Mouse (Mus musculus) embryonic facial prominence, embryonic 10.5 days (tissue): Measurements from ENCODE around the gene Slc26a6. TPM values are rescaled to one million over a fixed set of nuclear protein-coding genes. Genes with fewer than 3 reads are reported as not detected.
A peak's percentile ranks its signal among the peaks of the same experiment; 100 is the strongest.

Experiments
- DNase-seq: peaks from one replicate; pipeline ENCODE4 v3.0.0-alpha.2; 2017; ENCODE audit warnings: low spot score
- H3K27ac ChIP-seq: fragments of 300-500 bp; sonication (generic); replicated peaks from 2 replicates; pipeline ENCODE4 v1.5.1; 2016; ENCODE audit warnings: mild to moderate bottlenecking
- H3K27me3 ChIP-seq: fragments of 300-500 bp; sonication (generic); replicated peaks from 2 replicates; pipeline ENCODE4 v1.6.1; 2016; ENCODE audit warnings: low read depth, mild to moderate bottlenecking; ENCODE audit not compliant: poor library complexity, severe bottlenecking
- H3K36me3 ChIP-seq: fragments of 300-500 bp; sonication (generic); replicated peaks from 2 replicates; pipeline ENCODE4 v1.6.1; 2016; ENCODE audit warnings: mild to moderate bottlenecking, moderate library complexity
- H3K4me1 ChIP-seq: fragments of 300-500 bp; sonication (generic); 2 replicates; pipeline ENCODE4 v1.6.1; 2016
- H3K4me3 ChIP-seq: fragments of 300-500 bp; sonication (generic); 2 replicates; pipeline ENCODE4 v1.5.1; 2016; ENCODE audit warnings: mild to moderate bottlenecking, moderate library complexity
- H3K9me3 ChIP-seq: fragments of 300-500 bp; sonication (generic); 2 replicates; pipeline ENCODE4 v1.6.1; 2016; ENCODE audit warnings: mild to moderate bottlenecking
- WGBS: fragments of 180-500 bp; shearing (Covaris S2); methylation state at CpG from one replicate; pipeline ENCODE4 v1.1.7; 2016; 5-methylcytosine and 5-hydroxymethylcytosine counted together
- polyA plus RNA-seq: library from polyadenylated mRNA; unstranded; fragments of >200 nt; fragmentation: Nextera tagmentation; extraction: Ambion mirVana; gene quantifications from 2 replicates; pipeline ENCODE4 v1.2.1, GENCODE M21; 2016

Slc26a6 gene
- polyA plus RNA-seq, 1 experiment from 2014 or later: 13.3 TPM

DNA sequence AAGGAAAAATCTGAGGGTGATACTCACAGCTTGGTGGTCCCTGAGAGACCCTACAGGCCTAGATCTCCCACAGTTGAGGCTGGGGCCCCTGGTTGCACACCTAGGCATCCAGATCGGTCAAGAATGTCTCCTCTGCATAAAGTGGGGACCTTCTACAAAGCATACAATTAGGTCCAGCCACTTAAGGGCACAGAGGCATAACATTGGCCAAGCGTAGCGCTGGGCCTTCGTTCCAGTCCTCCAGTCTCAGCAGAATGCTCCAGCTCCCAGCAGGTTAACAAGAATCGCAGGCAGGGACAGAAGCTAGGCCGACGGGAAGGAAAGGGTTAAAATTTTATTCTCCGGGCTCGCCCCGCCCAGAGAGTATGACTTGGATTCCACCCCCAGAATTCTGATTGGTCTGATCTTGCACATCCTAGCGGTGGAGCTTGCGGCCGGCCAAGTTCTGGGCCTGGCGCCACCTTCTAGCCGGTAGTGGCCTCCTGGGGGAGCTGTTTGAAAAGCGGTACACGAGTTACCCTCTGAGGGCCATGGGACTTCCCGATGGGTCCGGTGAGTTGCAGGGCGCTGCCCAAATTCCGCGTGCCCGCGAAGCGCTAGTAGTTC is 655 bp downstream of the Slc26a6 start:
- H3K4me3 ChIP-seq: peak overlapping the region; percentile 82
- H3K9me3 ChIP-seq: no peaks in the 10 kb centered on the region
- 3% methylated on average over 25 of the region's 25 CpGs for WGBS
- peaks cover 8% of the 10 kb centered on the region; the same call in 1 of the 2 replicates for H3K27me3 ChIP-seq
- H3K27ac ChIP-seq: peak overlapping the region; percentile 85
- DNase-seq: peak; percentile 93
- peaks cover 32% of the 10 kb centered on the region for H3K36me3 ChIP-seq
- peaks cover 33% of the 10 kb centered on the region for H3K4me1 ChIP-seq

DNA sequence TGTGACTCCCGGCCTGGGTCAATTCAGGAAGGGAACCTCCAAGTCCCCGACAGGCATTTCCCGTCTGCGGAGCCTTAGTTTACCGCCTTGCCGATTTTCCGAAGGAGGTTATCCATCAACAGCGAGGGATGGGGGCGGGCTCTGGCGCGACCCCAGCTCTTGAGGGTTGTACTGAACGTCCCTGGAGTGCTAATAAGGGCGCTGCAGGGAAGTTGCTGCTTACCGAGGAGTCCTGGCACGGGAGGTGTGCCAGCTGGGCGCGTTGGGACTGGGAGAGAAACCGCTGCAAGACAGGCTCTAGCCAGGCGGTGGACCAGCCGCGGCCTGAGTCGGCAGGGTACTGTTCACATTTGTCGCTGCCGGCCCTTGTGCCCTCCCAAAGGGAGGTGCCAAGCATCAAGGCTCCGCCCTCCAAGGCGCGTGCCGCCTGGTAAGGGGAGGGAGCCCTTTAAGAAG is 1.2 kb downstream of the Slc26a6 start:
- Histone ChIP-seq H3K36me3 (peaks cover 33% of the 10 kb centered on the region), H3K9me3 (no peaks in the 10 kb centered on the region), H3K4me1 (peaks cover 33% of the 10 kb centered on the region), H3K27me3 (peaks cover 8% of the 10 kb centered on the region; the same call in 1 of the 2 replicates), H3K4me3 (peak overlapping the region; percentile 82), H3K27ac (peak overlapping the region; percentile 85)
- under 1% methylated on average over 28 of the region's 28 CpGs for WGBS
- DNase-seq: peak; percentile 89

DNA sequence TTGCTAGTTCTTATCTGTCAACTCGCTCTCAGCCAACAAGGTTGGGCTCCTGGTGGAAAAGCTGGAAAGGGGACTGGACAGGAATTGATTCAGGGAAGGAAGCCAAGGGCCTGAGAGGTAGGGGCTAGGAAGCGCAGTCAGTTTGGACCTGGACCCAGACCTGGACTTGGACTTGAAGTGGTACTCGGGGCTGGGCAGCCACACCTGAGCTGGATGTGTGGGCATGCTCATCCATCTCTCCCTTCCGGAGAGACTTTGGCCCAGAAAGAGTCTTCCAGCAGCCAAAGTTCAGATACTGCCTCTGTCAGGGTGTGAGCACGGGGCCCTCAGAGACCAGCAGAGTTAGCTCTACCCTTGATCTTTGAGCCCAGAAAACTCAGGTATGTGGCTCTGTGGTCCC is 2.3 kb downstream of the Slc26a6 start:
- DNase-seq: no peak
- H3K27me3 ChIP-seq: peaks cover 8% of the 10 kb centered on the region; the same call in 1 of the 2 replicates
- no peaks in the 10 kb centered on the region for H3K9me3 ChIP-seq
- peaks cover 42% of the 10 kb centered on the region for H3K36me3 ChIP-seq
- 52% methylated on average over 5 of the region's 5 CpGs for WGBS
- no peak overlapping the region for H3K27ac ChIP-seq
- peak overlapping the region; percentile 82 for H3K4me3 ChIP-seq
- peaks cover 33% of the 10 kb centered on the region for H3K4me1 ChIP-seq

DNA sequence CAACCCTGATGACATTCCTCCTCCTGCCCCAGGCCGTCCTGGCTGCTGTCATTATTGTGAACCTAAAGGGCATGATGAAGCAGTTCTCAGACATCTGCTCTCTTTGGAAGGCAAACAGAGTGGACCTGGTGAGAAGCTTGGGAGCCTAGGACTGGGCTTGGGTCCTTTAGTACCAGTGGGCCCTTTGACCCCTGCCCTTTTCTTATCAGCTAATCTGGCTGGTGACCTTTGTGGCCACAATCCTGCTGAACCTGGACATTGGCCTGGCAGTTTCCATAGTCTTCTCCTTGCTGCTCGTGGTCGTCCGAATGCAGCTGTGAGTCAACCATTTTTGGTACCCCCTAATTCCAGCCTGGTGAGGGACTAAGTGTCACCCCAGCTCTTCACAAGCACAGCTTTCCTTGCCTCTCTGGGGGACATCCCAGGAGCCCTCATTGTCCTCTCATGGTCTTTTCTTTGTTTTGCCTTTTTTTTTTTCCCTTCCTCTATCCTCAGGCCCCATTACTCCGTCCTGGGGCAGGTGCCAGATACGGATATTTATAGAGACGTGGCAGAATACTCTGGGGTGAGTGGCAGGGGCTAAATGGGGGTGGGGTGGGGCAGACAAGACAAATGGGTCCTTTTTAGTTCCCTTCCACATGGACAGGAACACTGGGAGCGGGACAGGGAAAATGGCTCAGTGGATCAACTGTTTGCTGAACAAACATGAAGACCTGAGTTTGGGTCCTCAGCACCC is 5.9 kb downstream of the Slc26a6 start:
- no peak for DNase-seq
- 73% methylated on average over 8 of the region's 8 CpGs for WGBS
- H3K36me3 ChIP-seq: peaks cover 58% of the 10 kb centered on the region

DNA sequence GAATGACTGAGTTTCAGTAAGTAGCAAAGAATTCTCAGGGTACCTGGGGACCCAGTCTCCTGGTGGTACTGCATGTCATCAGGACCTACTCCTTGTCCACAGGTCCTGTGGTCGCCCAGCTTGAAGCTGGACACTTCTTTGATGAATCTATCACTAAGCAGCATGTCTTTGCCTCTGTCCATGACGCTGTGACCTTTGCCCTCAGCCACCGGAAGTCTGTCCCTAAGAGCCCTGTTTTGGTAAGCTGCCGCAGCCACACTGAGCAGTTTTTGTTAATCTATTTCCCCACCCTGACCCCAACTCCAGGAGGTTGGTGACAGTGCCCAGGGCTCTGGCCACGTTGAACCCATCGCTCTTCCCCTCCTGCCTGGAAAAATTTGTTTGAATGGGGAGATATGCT is 59.2 kb downstream of the Slc26a6 start:
- Histone ChIP-seq H3K4me3 (no peak overlapping the region), H3K27me3 (no peaks in the 10 kb centered on the region), H3K36me3 (no peaks in the 10 kb centered on the region), H3K9me3 (no peaks in the 10 kb centered on the region), H3K4me1 (peaks cover 8% of the 10 kb centered on the region; the same call in 1 of the 2 replicates), H3K27ac (no peak overlapping the region)
- 41% methylated on average over 6 of the region's 6 CpGs for WGBS
- DNase-seq: no peak

More for the DNA sequence above, 5.9 kb downstream of the Slc26a6 start:
- no peak overlapping the region for H3K4me3 ChIP-seq
- H3K9me3 ChIP-seq: no peaks in the 10 kb centered on the region
- H3K27ac ChIP-seq: no peak overlapping the region
- peaks cover 14% of the 10 kb centered on the region for H3K4me1 ChIP-seq
- peaks cover 8% of the 10 kb centered on the region; the same call in 1 of the 2 replicates for H3K27me3 ChIP-seq

DNA sequence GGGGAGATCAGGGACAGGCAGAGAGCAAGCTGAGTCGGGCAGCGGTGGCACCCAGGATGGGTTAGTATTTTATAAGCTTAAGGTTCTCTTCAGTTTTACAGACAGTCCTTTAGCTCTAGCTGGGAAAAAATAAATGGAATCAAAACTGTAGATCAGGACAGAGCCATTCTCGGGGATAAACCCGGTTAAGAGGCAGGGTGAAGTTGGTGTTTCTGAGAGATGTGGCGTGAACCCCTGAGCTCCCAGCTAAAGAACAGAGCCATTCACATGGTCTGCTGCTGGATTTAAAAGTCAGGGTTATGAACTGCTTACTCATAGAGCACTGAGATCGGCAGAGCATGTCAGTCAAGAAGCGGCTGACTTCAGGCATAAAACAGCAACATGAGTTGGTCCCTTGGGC is 60.1 kb downstream of the Slc26a6 start:
- DNase-seq: no peak
- H3K9me3 ChIP-seq: no peaks in the 10 kb centered on the region
- H3K27me3 ChIP-seq: no peaks in the 10 kb centered on the region
- no peaks in the 10 kb centered on the region for H3K36me3 ChIP-seq
- H3K4me3 ChIP-seq: no peak overlapping the region
- H3K4me1 ChIP-seq: peaks cover 8% of the 10 kb centered on the region; the same call in 1 of the 2 replicates
- no peak overlapping the region for H3K27ac ChIP-seq
- WGBS: 85% methylated on average over 7 of the region's 7 CpGs

DNA sequence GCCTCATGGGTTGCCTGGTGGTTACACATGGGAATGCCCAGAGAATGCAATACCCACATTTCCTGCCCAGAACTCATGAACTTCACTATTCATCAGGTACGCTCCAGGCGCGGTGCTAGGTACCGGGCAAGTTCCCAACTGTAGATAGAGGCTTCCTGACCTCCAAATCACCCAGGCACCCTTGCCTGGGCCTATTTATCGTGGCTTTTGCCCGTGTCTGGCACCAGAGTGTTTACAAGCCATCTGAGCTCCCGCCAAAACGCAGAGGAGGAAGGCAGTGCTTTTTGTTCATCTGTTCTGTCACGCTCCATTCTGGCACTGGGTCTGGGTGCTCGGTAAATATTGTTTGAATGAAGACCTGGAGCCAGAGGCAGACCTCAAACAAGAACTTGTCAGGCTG is 60.5 kb downstream of the Slc26a6 start:
- Histone ChIP-seq H3K9me3 (no peaks in the 10 kb centered on the region), H3K27me3 (no peaks in the 10 kb centered on the region), H3K27ac (no peak overlapping the region), H3K4me1 (peaks cover 8% of the 10 kb centered on the region; the same call in 1 of the 2 replicates), H3K4me3 (no peak overlapping the region), H3K36me3 (no peaks in the 10 kb centered on the region)
- 86% methylated on average over 10 of the region's 10 CpGs for WGBS
- no peak for DNase-seq

DNA sequence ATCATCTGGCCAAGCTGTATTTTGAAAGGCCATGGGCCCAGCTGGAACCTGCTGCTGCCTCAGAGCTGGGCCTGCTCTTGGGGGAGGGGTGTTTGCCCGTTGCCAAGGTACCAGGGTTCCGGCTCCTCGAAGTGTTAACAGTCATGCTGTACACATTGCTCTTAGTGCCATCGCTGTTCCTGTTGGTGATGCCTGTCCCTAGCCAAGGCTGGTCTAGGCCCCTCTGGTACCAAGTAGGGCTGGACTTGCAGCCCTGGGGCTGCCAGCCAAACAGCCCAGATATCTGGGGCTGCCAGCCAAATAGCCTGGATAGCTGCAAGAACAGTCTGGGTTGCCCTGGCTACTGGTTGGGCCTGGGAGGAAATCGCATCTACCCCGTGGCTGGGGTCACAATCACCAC is 61.4 kb downstream of the Slc26a6 start, which contains the start of gene Tmem89:
Gene Tmem89 (plus strand): TSS at position 129 of the 400 bp plus-strand sequence.
- Histone ChIP-seq H3K4me1 (peaks cover 8% of the 10 kb centered on the region; the same call in 1 of the 2 replicates), H3K27ac (no peak within 1 kb of the TSS), H3K36me3 (no peaks in the 10 kb centered on the region), H3K4me3 (no peak within 1 kb of the TSS), H3K27me3 (no peaks in the 10 kb centered on the region), H3K9me3 (no peaks in the 10 kb centered on the region)
- no peak for DNase-seq
- 83% methylated on average over 6 of the region's 6 CpGs for WGBS

DNA sequence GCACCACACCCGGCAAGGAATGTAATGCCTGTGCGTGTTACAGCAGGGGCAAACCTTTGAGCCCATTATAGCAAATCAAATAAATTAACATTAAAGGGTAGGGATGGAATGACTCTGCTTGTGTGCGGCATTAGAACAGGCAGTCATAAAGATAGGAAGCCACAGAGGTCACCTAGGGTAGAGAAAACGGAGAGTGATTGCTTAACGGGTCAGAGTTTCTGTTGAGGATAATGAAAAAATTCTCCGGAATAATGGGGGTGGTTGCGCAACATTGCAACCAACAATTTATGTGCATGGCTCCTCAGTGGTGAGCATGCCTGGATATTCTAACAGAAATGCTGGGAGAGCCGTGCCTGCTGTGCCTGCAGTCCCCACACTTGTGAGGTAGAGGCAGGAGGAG is 72.8 kb downstream of the Slc26a6 start:
- Histone ChIP-seq H3K36me3 (no peaks in the 10 kb centered on the region), H3K27me3 (0 out of 2 replicates have a peak, but pooled peaks cover 6% of the 10 kb centered on the region), H3K4me3 (no peak overlapping the region), H3K9me3 (no peaks in the 10 kb centered on the region), H3K4me1 (peaks cover 5% of the 10 kb centered on the region), H3K27ac (no peak overlapping the region)
- WGBS: 83% methylated on average over 8 of the region's 8 CpGs
- DNase-seq: no peak

DNA sequence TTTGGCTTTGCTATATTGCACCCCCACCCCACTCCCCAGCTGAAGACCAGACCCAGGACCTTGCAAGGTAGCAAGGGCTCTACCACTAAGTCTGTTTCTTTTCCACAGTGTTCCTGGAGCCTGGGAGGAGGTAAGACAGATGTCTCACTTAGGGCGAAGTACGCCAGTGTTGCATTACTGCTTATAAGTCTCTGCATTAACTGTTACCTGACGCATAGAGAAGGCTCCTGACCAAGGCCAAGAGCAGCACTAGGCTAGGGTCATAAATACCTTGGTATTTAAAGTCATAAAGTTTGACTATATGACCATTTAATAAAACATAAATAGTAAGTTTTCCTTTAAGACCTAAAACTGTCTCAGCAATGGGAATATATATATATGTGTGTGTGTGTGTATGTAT is 75.3 kb downstream of the Slc26a6 start:
- 88% methylated on average over 3 of the region's 3 CpGs for WGBS
- H3K4me1 ChIP-seq: peaks cover 4% of the 10 kb centered on the region
- no peaks in the 10 kb centered on the region for H3K9me3 ChIP-seq
- H3K36me3 ChIP-seq: no peaks in the 10 kb centered on the region
- no peak for DNase-seq
- no peak overlapping the region for H3K4me3 ChIP-seq
- 0 out of 2 replicates have a peak, but pooled peaks cover 6% of the 10 kb centered on the region for H3K27me3 ChIP-seq
- no peak overlapping the region for H3K27ac ChIP-seq

DNA sequence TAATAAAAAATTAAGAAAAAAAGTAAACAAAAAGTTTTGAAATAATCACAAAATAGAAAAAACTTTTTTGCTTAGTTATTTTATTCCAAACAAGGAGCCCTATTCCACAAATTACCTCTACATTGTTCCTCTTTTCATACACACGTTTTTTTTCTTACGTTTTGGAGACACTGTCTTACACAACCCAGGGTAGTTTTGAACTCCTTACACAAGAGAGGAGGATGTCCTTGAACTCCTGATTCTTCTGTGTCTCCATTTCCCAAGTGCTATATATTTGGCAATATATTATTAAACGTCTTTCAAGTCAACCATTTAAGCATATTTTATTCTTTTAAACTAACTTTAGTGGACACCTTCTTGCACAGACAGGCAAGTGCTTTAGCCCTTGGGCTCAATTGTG is 82.9 kb downstream of the Slc26a6 start:
- Histone ChIP-seq H3K9me3 (no peaks in the 10 kb centered on the region), H3K27ac (peak overlapping the region; percentile 88), H3K27me3 (no peaks in the 10 kb centered on the region), H3K36me3 (peaks cover 30% of the 10 kb centered on the region), H3K4me1 (peaks cover 6% of the 10 kb centered on the region), H3K4me3 (peak overlapping the region; percentile 81)
- 17% methylated on average over 3 of the region's 3 CpGs for WGBS
- no peak for DNase-seq

DNA sequence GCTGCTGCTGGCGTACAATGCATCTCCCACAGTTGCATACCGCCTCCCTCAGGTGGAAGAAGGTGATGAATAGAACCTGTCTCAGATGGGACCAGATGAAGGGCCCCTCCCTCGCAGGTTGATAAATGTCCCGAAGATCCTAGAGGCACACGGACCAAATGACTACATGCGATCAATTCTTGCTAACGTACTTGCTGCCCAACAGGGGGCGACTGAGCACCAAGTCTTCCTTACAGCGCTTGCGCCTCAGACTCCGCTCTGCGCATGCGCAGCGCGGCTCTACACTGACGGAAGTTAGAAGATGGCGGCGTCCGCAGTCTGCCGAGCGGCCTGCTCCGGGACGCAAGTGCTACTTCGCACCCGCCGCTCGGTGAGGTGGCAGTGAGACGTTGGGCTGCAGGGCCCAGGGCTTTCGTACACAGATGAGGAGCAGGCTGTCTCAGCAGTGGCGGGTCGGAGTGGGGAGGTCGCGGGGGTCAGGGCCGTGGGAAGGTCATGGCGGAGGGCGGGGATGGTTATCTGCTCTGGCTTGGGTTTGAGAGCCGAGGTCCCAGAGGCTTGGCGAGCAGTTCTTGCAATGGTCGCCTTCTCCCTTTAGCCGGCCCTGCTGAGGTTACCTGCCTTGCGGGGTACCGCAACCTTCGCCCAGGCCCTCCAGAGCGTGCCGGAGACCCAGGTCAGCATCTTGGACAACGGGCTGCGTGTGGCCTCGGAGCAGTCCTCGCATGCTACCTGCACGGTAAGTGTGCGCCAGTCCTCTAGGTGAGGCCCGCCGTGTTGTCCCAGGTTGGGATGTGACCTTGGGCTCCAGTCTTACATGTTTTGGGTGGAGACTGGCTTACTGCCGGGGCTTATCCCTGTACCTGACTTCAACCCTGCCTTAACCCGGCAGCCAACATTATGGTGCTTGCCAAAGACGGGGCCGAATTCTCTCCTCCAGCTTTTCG is 83.6 kb downstream of the Slc26a6 start, which contains the start of gene Uqcrc1:
Gene Uqcrc1 (plus strand): TSS at position 216 of the 947 bp plus-strand sequence.
- H3K36me3 ChIP-seq: peaks cover 37% of the 10 kb centered on the region
- peak within 1 kb of the TSS; percentile 81 for H3K4me3 ChIP-seq
- H3K9me3 ChIP-seq: no peaks in the 10 kb centered on the region
- peak within 1 kb of the TSS; percentile 88 for H3K27ac ChIP-seq
- no peaks in the 10 kb centered on the region for H3K27me3 ChIP-seq
- DNase-seq: peak; percentile 95
- 2% methylated on average over 58 of the region's 58 CpGs for WGBS
- H3K4me1 ChIP-seq: peaks cover 6% of the 10 kb centered on the region
